Mouse (Mus musculus) MEL (cell line): ENCODE measurements at regions not wholly inside any gene's neighbourhood (a gene's known extent, or its start where the extent isn't known, plus 50 kb on each side); places are given as distances from the start of the nearest gene placed in this dataset.

Experiments used
- CHD1 ChIP-seq: IDR thresholded peaks from 2 replicates; pipeline ENCODE4 v1.6.1; 2012; ENCODE audit warnings: low read depth, mild to moderate bottlenecking, inconsistent platforms, low read length, improper control_type of control experiment
- CTCF ChIP-seq, 3 experiments: IDR thresholded peaks in 2 of 3; conservative IDR thresholded peaks in 1 of 3; 2 replicates each; pipeline ENCODE4 v1.5.1; 2011 to 2012; ENCODE audit warnings: low read length in 3 of 3, low read depth in 2 of 3, mild to moderate bottlenecking in 2 of 3, improper control_type of control experiment in 1 of 3, inconsistent platforms in 1 of 3, mixed read lengths in 1 of 3, moderate library complexity in 1 of 3; ENCODE audit not compliant: control insufficient read depth in 1 of 3, insufficient read depth in 1 of 3, poor library complexity in 1 of 3, severe bottlenecking in 1 of 3
- EP300 ChIP-seq, 2 experiments: IDR thresholded peaks; 2 replicates each; pipeline ENCODE4 v1.6.1; 2011; ENCODE audit warnings: improper control_type of control experiment in 2 of 2, low read length in 2 of 2, low read depth in 1 of 2, mild to moderate bottlenecking in 1 of 2
- GATA1 ChIP-seq: IDR thresholded peaks from 2 replicates; pipeline ENCODE4 v1.6.1; 2011; ENCODE audit warnings: low read depth, low read length, improper control_type of control experiment
- MAX ChIP-seq: IDR thresholded peaks from 2 replicates; pipeline ENCODE4 v1.6.1; 2011; ENCODE audit warnings: low read length, improper control_type of control experiment
- MEF2A ChIP-seq: IDR thresholded peaks from 2 replicates; pipeline ENCODE4 v1.6.1; 2014; ENCODE audit warnings: low read depth, mild to moderate bottlenecking, inconsistent platforms, low read length, improper control_type of control experiment; ENCODE audit not compliant: poor library complexity, insufficient replicate concordance, severe bottlenecking; ENCODE audit errors: extremely low read depth
- NELFE ChIP-seq: IDR thresholded peaks from 2 replicates; pipeline ENCODE4 v1.6.1; 2011; ENCODE audit warnings: low read depth, low read length, improper control_type of control experiment
- POLR2A ChIP-seq, 2 experiments: IDR thresholded peaks; 2 replicates each; pipeline ENCODE4 v1.6.1; 2011 to 2012; ENCODE audit warnings: low read length in 2 of 2, mild to moderate bottlenecking in 2 of 2, control low read depth in 1 of 2, improper control_type of control experiment in 1 of 2, low read depth in 1 of 2, moderate library complexity in 1 of 2; ENCODE audit not compliant: control insufficient read depth in 1 of 2, insufficient read depth in 1 of 2, poor library complexity in 1 of 2
- POLR2AphosphoS2 ChIP-seq: IDR thresholded peaks from 2 replicates; pipeline ENCODE4 v1.6.1; 2011; ENCODE audit warnings: low read length, improper control_type of control experiment
- SIN3A ChIP-seq: IDR thresholded peaks from 2 replicates; pipeline ENCODE4 v1.6.1; 2012; ENCODE audit warnings: low read length, improper control_type of control experiment, inconsistent platforms

GRCm38 (mm10) chrX:12252680-12253021 lies 92.5 kb upstream of the Bcor start:
- no peak for TF ChIP-seq MEF2A
- TF ChIP-seq EP300 (IDR thresholded peaks at IDR 0.05; ENCODE audit: low read depth in 1 of 2, low read length in 2 of 2) = no peak
- TF ChIP-seq CTCF (IDR thresholded peaks at IDR 0.05 in 2 of 3, conservative IDR thresholded peaks at IDR 0.05 in 1 of 3; ENCODE audit: control insufficient read depth in 1 of 3, insufficient read depth in 1 of 3, low read depth in 2 of 3, low read length in 3 of 3, poor library complexity in 1 of 3, severe bottlenecking in 1 of 3) = no peak
- TF ChIP-seq MAX = no peak
- TF ChIP-seq GATA1 = no peak
- no peak for TF ChIP-seq SIN3A
- TF ChIP-seq NELFE = no peak
- no peak for TF ChIP-seq POLR2A (IDR thresholded peaks at IDR 0.05; ENCODE audit: control insufficient read depth in 1 of 2, insufficient read depth in 1 of 2, low read depth in 1 of 2, low read length in 2 of 2, poor library complexity in 1 of 2)
- no peak for TF ChIP-seq CHD1
- TF ChIP-seq POLR2AphosphoS2 = no peak
